Mouse (Mus musculus): ENCODE results near the gene Itga3.

Itga3 gene

DNA sequence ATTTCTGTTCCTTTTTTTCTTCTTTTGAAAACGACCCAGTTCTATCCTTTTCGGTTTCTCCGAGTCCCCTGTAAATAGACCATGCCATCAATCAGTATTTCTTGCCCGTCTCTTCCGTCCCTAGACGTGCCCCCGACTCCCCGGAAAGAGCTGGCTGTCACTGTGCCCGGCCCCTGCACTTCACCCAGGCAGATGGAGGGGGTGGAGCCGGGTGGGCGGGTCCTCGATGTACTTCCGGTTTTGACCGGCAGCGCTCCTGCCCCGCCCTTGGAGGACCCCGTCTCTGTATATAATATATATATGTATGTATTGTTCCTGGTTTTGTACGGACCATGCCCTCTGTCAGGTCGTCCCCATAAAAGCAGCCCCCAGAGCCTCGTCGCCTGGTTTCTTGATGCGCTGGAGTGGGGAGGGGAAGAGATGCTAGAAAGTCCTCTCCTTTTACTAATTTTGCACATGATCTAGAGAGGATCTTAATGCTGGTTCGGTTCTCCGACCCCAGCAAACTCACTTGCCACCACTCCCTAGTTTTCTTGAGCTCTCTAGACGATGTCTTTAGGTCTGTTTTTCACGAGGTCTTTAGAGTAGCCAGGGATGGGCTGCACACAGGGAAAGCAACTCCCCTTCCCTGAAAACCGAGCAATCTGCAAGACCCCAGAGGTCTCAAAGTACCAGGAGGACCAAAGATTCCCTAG, 69.9 kb downstream of the Itga3 start:
- peak; percentile 88 to 95 for DNase-seq (ENCODE audit: inconsistent age in 2 of 2, low spot score in 1 of 2)

DNA sequence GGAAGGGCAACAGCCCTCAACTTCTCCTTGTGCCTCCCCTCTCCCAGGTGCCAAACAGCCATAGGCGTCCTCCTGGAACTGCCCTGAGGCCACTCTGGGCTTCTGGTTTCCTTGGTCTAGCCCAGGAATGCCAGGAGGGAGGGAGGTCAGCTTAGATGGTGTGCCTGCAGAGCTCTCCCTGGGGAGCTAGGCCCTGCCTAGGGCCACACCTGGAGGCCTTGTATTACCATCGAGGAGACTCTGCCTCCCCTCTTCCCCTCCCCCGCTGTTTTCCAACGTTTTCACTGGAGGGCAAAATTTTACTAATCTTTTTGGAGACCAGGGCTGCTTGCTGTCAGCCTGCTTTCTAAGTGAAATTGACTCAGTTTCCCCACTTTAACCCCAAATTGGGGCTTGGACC, 70.6 kb downstream of the Itga3 start:
- DNase-seq (ENCODE audit: inconsistent age in 2 of 2, low spot score in 1 of 2) = peak; percentile 48 to 74

DNA sequence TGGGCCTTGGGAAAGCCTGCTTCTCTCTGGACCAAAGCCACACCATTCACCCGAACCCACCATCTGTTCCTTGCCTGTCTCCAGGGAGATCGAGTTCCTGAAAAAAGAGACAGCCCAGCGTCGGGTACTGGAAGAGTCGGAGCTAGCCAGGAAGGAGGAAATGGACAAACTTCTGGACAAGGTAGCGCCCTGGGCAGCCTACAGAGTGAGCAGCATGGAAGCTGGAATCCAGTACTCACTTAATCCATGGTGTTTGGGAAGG, 71.7 kb downstream of the Itga3 start:
- DNase-seq (ENCODE audit: inconsistent age in 2 of 2, low spot score in 1 of 2) = no peak

DNA sequence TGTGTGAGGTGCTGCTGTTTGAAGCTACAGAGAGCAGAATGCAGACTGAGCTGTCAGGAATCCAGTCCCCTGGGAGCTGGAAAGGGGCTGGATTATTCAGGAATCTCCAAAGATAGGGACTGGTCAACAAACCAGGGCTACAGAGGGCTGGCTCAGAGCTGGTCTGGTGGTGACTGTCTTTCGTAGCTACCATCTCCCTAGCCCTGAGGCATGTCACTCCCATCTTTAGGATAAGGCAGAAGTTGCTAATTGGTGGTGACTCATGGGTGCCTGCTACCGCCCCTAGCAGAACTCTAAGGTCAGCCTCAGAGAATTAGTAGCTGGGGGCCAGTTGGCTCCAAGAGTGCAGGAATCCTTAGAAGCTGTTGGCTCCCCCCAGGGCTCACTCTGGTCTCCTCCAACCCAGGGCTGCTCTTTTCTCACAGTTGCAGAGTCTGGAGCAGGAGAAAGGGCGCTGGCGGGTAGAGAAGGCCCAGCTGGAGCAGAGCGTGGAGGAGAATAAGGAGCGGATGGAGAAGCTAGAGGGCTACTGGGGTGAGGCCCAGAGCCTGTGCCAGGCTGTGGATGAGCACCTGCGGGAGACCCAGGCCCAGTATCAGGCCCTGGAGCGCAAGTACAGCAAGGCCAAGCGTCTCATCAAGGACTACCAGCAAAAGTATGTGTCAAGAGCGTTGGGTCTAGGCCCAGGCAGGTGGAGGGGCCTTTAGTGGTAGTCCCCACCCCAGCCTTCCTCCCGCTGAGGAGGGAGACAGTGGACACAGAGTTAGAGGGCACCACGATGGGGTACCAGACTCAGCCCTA, 72.3 kb downstream of the Itga3 start:
- peak; percentile 35 to 61 for DNase-seq (ENCODE audit: inconsistent age in 2 of 2, low spot score in 1 of 2)

DNA sequence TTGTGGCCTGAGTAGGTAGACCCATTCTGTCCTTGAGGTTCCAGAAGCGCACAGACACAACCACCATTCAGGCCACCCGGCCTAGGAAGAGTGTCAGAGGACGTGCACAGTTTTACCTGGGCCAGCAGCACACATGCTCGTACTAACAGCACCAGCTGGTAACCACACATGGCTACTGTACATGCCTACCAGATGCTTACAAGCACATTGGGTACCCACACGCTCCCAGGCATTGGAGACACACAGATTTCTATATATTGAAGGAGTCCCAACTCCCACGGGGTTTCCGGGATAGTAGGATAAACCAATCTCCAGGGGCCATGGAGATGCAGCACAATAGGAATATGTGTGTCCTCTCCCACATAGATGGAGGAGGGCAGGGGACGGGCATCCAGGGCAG, 73.9 kb downstream of the Itga3 start:
- no peak for DNase-seq (ENCODE audit: inconsistent age in 2 of 2, low spot score in 1 of 2)

DNA sequence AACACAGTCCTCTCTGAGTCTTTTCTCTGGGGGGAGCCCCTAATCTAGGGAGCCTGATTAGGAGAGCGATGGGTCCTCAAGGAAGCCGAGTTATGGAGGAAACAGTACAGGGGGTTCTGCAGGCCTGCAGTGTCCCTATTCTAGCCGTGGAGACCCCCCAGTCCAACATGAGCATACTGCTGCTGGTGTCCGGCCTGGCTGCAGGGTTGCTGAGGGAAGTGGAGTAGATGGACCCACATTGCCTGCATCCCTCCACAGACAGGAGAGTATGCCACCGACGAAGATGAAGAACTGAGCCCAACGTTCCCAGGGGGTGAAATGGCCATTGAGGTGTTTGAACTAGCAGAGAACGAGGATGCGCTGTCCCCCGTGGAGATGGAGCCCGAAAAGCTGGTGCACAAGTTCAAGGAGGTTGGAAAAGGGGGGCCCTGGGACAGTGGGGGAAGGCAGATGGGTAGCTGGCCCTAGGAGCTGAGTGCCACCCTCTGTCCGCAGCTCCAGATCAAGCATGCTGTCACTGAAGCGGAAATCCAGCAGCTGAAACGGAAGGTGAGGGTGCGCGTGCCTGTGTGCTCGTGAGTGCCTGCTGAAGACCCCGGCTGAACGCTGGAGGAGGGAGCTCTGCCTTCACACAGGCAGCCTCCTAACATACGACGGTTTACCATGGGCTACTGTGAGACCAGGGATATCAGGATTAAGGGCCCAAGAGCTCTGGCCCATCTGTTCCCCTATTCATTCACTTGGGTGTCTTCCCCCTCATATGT, 74.8 kb downstream of the Itga3 start:
- peak; percentile 19 to 31 for DNase-seq (ENCODE audit: inconsistent age in 2 of 2, low spot score in 1 of 2)

DNA sequence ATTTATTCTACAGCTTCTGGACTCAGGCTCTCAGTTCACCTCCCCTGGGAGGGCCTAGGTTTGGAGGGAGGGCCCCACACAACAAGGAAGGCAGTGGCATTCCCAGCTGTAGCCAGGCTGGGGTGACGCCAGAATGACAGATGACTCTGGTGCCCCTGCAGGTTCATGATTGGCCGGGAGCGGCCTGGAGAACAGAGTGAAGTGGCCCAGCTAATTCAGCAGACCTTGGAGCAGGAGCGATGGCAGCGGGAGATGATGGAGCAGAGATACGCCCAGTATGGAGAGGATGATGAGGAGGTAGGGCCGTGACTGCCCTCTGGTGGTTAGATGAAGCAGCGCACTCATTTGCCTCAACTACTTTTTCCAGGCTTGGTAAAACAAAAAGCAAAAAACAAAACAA, 75.5 kb downstream of the Itga3 start:
- DNase-seq (ENCODE audit: inconsistent age in 2 of 2, low spot score in 1 of 2) = peak; percentile 88 to 93

DNA sequence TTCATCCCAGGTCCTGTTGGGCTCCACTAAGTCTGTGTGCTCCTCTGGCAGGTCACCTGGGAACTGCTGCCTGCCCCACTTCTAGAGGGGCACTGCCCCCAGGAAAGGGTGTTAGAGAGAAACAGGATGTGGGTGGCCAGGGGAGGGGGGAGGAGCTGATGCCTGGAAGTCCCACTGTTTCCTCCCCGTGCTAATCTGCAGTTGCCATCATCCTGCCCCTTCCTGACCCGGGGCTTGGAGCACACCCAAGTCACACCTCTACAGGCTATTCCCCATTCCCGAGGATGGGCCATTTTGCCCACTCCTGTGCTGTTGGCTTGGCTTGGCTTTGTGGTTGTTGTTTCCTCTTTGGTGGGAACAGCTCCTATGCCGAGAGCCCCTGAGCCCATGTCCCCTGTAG, 76.1 kb downstream of the Itga3 start:
- DNase-seq (ENCODE audit: inconsistent age in 2 of 2, low spot score in 1 of 2) = peak; percentile 66 to 79

DNA sequence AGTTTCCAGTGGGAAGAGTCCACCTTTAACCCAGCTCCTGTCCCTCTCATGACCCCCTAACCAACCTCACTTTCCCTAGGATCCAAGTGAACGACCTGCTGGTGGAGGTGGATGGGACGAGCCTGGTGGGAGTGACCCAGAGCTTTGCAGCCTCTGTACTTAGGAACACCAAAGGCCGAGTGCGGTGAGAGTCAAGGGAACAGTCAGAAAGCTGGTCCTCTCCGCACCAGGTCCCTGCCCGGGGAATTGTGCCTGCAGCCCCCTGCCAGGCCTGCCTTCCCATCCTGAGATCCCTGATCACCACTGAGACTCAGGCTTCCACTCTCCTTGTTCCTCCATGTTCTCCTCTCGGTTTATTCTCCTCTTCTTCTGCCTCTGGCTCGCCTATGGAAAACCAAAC, 76.5 kb downstream of the Itga3 start:
- no peak for DNase-seq (ENCODE audit: inconsistent age in 2 of 2, low spot score in 1 of 2)

DNA sequence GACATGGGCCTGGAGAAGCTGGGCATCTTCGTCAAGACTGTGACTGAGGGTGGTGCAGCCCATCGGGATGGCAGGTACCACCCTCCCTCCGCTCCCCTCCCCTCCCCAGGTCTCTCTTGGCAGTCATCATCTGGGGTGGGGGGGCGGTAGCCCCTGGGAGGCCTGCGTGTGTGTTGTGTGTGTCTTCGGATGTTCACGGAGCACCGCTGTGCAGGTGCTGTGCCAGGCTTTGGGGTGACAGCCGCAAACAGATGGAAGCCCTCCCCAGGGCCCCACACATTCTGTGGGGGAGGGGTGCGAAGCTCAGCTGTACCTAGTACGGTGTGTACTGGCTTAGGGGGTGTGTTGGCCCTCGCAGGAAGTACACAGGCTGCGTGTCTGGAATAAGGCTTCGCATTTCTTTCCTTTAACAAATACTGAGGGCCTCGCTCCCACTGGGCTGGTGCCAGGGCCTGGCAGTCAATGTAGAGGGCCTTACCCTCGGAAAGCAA, 78.5 kb downstream of the Itga3 start:
- DNase-seq (ENCODE audit: inconsistent age in 2 of 2, low spot score in 1 of 2) = peak; percentile 31 to 47

DNA sequence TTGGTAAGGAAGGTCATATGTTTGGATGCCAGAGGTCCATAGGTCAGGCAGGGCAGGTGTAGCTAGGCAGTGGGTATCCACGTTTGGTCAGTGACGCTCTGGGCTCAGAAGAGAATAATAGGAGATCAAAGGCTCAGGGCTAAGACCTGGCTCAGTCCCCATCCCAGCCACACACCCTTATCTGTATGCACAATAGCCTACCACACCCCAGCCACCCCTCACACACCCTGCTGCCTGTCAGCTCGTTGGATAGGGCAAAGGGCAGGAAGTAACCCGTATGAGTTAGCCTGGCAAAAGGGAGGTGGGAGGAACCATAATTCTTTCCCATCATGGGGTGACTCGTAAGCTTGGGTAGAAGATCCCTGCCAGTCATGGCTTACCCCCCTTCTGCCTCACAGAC, 79.0 kb downstream of the Itga3 start:
- DNase-seq (ENCODE audit: inconsistent age in 2 of 2, low spot score in 1 of 2) = peak in 1 of 2 experiments; percentile 26

DNA sequence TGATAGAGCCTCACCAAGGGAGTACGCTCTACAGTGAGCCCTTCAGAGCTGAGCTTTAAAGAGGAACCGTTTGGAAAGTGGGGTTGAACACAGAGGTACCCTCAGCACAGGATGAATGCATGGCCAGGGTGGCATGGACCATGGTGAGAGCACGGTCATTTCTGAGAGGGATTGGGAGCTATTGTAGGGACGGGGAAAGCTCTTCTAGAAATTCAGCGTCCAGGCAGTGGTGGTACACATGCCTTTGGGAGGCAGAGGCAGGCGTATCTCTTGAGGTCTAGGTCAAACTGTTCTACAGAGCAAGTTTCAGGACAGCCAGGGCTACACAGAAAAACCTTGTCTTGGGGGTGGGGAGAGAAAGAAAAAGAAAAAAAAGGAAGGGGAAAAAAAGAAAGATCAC, 79.6 kb downstream of the Itga3 start:
- peak in 1 of 2 experiments; percentile 28 for DNase-seq (ENCODE audit: inconsistent age in 2 of 2, low spot score in 1 of 2)

DNA sequence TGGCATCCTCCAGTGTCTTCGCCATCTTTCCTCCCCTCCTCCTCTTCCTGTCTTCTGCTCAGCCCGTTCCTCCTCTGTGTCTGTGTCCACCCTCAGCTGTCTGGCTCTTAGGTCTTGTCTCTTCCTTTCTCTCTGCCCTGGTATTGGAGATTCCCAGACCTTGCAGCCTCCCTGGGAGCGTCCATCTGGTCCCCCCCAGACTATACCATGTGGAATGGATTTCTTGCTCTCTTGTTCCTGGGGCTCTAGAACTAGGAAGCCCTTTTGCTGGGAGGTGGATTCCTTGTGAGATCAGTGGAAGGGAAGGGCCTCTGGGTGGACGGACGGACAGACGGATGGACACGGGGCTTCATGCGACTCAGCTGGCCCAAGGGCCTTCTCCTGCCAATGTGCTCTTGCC, 80.5 kb downstream of the Itga3 start:
- DNase-seq (ENCODE audit: inconsistent age in 2 of 2, low spot score in 1 of 2) = peak in 1 of 2 experiments; percentile 40

DNA sequence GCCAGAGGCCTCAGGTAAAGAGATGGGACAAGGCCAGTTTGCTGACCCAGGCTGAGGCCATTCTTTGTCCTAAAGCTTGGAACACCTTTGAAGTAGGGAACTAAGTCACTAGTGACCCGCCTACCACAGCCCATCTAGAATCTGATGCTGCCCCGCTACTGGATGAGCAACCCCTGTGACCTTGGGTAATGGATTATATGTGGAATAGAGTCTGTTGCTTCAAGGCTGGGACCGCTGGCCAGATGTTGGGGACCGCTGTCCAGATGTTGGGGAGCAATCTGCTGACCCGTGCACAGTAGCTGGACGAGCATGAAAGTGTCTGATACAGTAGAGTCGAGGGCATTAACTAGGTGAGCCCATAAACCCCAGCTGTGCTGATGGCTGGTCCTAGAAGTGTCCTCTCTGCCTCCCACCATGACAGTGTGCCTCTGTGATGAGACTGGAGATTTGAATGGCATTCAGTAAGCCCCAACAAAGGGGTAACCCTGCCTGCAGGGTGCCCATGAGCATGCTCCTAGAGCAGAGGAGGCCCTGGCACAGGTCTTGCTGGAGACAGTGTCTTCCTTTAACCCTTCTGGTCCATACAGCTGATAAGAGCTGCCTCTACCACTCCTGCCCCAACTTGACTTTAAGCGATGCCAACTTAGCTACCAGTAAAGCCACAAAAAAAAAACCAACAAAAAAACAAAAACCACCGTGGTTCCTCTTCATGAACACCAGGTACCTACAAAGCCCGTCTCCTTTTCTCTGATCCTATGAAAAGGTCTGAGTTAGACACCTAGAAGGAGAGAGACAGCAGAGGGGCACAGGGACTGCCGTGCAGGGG, 81.4 kb downstream of the Itga3 start:
- DNase-seq (ENCODE audit: inconsistent age in 2 of 2, low spot score in 1 of 2) = peak in 1 of 2 experiments; percentile 57

All from adrenal gland, adult (tissue).